Mouse (Mus musculus): ENCODE results near the gene Gpatch4.

DNA sequence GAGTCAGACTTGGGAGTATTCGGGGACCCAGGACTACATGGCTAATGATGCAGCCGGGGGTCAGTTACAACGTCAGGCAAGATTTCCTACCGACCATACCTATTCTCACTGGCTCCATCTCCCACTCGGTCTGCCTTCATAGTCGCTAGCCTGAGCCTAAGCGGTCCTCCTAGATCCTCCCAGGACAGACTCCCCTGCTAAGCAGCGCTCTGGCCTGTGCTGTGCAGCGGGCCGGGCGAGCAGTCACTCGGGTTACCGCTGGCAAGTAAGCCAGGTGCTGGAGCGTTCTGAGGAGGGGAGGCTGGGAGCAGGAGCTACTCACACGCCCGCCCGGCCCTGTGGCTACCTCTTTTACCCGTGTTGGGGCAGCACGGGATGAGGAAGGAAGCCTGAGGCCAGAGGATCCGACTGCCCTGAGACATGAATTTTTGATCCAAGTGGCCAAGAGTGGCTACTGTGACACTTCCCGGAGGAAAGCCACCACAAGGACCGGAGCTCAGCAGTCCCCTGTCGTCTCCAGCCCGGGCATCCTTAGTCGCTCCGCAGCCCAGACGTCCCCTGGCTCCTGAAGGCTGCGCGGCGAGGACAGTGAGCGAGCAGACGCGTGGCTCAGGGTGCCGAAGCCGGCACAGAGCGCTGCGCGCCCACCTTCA is 43.5 kb upstream of the Gpatch4 start:
- TF ChIP-seq FLI1 (IDR thresholded peaks at IDR 0.05; ENCODE audit: low read length) (no peak), GATA1 (IDR thresholded peaks at IDR 0.05; ENCODE audit: borderline replicate concordance, low read length) (no peak)
